Mouse (Mus musculus) lung, embryonic 14.5 days (tissue): Measurements from ENCODE around the gene Brat1. TPM values are rescaled to one million over a fixed set of nuclear protein-coding genes. Genes with fewer than 3 reads are reported as not detected.

Source experiments
- ATAC-seq: fragments of 200-750 bp; cut with Nextera tagmentation; 2 replicates; pipeline ENCODE4 v1.8.0; 2017; ENCODE audit warnings: mild to moderate bottlenecking, moderate TSS enrichment, moderate library complexity; ENCODE audit not compliant: insufficient read depth
- DNase-seq: peaks from one replicate; pipeline ENCODE4 v3.0.0-alpha.2; 2015
- H3K27ac ChIP-seq: fragments of 300-500 bp; sonication (generic); 2 replicates; pipeline ENCODE4 v1.5.1; 2014; ENCODE audit warnings: low read depth, mild to moderate bottlenecking, moderate library complexity
- H3K27me3 ChIP-seq: fragments of 300-500 bp; sonication (generic); 2 replicates; pipeline ENCODE4 v1.6.1; 2014; ENCODE audit warnings: low read length, control low read depth; ENCODE audit not compliant: insufficient read depth
- H3K36me3 ChIP-seq: fragments of 300-500 bp; sonication (generic); 2 replicates; pipeline ENCODE4 v1.6.1; 2014; ENCODE audit warnings: control low read depth; ENCODE audit not compliant: insufficient read depth
- H3K4me1 ChIP-seq: fragments of 300-500 bp; sonication (generic); 2 replicates; pipeline ENCODE4 v1.6.1; 2014; ENCODE audit warnings: antibody characterized with exemption, control low read depth; ENCODE audit not compliant: insufficient read depth
- H3K4me2 ChIP-seq: fragments of 300-500 bp; sonication (generic); 2 replicates; pipeline ENCODE4 v1.6.1; 2014; ENCODE audit warnings: mild to moderate bottlenecking
- H3K4me3 ChIP-seq: fragments of 300-500 bp; sonication (generic); 2 replicates; pipeline ENCODE4 v1.5.1; 2014; ENCODE audit warnings: low read depth, low read length
- H3K9ac ChIP-seq: fragments of 300-500 bp; sonication (generic); 2 replicates; pipeline ENCODE4 v1.6.1; 2014
- H3K9me3 ChIP-seq: fragments of 300-500 bp; sonication (generic); 2 replicates; pipeline ENCODE4 v1.6.1; 2016; ENCODE audit warnings: low read depth, low read length, control low read depth
- CTCF ChIP-seq: IDR thresholded peaks from 2 replicates; pipeline ENCODE4 v1.5.1; 2016; ENCODE audit warnings: antibody characterized with exemption, low read depth
- WGBS: fragments of 180-500 bp; shearing (Covaris S2); extraction: QIAGEN DNeasy Blood & Tissue Kit; methylation state at CpG from one replicate; pipeline ENCODE4 v1.1.7; 2014; 5-methylcytosine and 5-hydroxymethylcytosine counted together
- polyA plus RNA-seq: library from polyadenylated mRNA; unstranded; fragments of >200 nt; fragmentation: Nextera tagmentation; extraction: Ambion mirVana; gene quantifications from 2 replicates; pipeline ENCODE4 v1.2.1, GENCODE M21; 2014

Brat1 gene
- polyA plus RNA-seq, 1 experiment from 2014 or later, result 21.2 TPM

DNA sequence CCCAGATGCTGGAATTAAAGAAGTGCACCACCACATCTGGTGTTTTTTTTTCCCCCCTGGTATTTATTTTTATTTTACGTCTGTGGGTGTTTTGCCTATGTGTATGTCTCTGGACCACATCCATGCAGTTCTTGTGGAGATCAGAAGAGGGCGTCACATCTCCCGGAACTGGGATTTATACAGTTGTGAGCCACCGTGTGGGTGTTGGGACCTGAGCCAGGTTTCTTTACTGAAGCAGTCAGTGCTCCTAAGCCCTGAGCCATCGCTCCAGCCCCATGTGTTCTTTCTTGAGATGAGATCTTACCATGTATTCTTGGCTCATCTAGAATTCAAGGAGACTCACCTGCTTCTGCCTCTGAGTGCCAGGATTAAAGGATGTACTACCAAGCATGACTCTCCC is 6.2 kb downstream of the Brat1 start:
- WGBS, result 74% methylated on average over 5 of the region's 5 CpGs
- DNase-seq (no peak), ATAC-seq (no peak)
- H3K27ac ChIP-seq, result no peak overlapping the region
- no peaks in the 10 kb centered on the region for H3K4me1 ChIP-seq
- no peaks in the 10 kb centered on the region for H3K27me3 ChIP-seq
- H3K9ac ChIP-seq, result no peak overlapping the region
- H3K4me3 ChIP-seq, result no peak overlapping the region
- no peak for TF ChIP-seq CTCF
- H3K9me3 ChIP-seq, result no peaks in the 10 kb centered on the region
- peaks cover 64% of the 10 kb centered on the region for H3K36me3 ChIP-seq
- H3K4me2 ChIP-seq, result no peak overlapping the region

DNA sequence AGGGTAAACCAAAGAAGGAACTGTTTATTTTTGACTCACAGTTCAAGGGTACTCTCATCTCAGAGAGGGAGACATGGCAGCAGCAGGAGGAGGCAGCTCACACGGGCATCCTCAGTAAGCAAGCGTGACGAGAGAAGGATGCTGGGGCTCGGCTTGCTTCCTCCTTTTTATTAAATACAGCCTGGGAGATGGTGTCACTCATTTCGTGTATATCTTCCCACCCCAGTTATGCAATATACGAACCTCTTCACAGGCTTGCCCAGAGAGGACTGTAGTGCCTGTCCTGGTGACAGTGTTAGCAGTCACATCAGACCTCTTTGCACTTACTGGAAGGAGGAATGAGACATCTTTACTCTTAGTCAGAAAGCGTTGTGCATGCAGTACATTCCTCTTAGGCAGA is 16.0 kb downstream of the Brat1 start:
- DNase-seq (no peak), ATAC-seq (no peak)
- no peak overlapping the region for H3K4me3 ChIP-seq
- no peaks in the 10 kb centered on the region for H3K4me1 ChIP-seq
- no peak overlapping the region for H3K9ac ChIP-seq
- H3K4me2 ChIP-seq, result no peak overlapping the region
- H3K27ac ChIP-seq, result no peak overlapping the region
- no peaks in the 10 kb centered on the region for H3K9me3 ChIP-seq
- H3K36me3 ChIP-seq, result peaks cover 39% of the 10 kb centered on the region
- no peaks in the 10 kb centered on the region for H3K27me3 ChIP-seq
- 69% methylated on average over 7 of the region's 7 CpGs for WGBS
- TF ChIP-seq CTCF, result no peak

DNA sequence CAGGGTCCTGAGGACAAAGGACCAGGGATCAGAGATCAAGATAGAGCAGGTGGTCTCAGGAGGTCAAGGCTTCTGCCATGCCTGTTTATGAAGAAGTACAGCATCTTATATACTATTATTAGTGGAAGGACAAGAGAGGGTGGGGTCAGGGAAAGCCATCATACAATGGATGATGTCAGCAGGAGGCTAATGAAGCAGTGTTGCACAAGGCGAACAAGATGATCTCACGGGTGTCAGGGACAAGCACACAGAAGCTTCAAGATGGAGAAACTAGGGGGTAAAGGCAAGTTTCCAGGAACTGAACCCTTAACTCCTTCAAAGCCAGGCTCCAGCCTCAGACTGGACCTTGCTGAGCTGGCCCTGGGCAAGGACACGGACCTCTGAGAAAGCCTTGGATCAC is 17.3 kb downstream of the Brat1 start:
- Histone ChIP-seq H3K9ac (no peak overlapping the region), H3K27me3 (no peaks in the 10 kb centered on the region), H3K4me1 (no peaks in the 10 kb centered on the region), H3K9me3 (no peaks in the 10 kb centered on the region), H3K4me3 (no peak overlapping the region), H3K27ac (no peak overlapping the region), H3K4me2 (no peak overlapping the region), H3K36me3 (peaks cover 25% of the 10 kb centered on the region)
- WGBS, result 72% methylated on average over 3 of the region's 3 CpGs
- DNase-seq (no peak), ATAC-seq (no peak)
- no peak for TF ChIP-seq CTCF

DNA sequence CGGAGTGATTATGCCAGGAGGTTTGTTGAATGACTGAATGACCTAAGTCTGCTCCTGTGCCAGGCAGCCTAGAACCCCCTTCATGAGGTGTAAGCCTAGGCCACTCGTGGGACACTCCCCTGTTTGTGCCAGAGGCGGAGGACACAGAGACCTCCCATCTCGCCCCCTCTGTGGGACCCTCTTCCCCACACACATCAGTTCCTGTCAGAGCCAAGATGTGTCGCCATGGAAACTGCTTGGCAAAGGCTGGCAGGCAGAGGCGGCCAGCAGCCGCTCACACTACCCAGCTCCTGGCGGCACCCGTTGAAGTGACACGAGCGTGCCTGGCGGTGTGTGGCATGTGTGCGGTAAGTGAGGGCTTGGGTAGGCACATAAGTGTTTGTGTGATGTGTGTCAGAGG is 19.0 kb downstream of the Brat1 start, which contains the start of gene Amz1:
Gene Amz1 (plus strand): TSS at position 306 of the 400 bp plus-strand sequence.
- Histone ChIP-seq H3K9me3 (no peaks in the 10 kb centered on the region), H3K4me3 (no peak within 1 kb of the TSS), H3K4me1 (no peaks in the 10 kb centered on the region), H3K9ac (no peak within 1 kb of the TSS), H3K27ac (no peak within 1 kb of the TSS), H3K36me3 (peaks cover 8% of the 10 kb centered on the region), H3K4me2 (no peak within 1 kb of the TSS), H3K27me3 (no peaks in the 10 kb centered on the region)
- DNase-seq, result no peak
- TF ChIP-seq CTCF, result no peak
- ATAC-seq, result 0 out of 2 replicates have a peak, but pooled peaks have one; percentile 5
- 70% methylated on average over 13 of the region's 13 CpGs for WGBS

DNA sequence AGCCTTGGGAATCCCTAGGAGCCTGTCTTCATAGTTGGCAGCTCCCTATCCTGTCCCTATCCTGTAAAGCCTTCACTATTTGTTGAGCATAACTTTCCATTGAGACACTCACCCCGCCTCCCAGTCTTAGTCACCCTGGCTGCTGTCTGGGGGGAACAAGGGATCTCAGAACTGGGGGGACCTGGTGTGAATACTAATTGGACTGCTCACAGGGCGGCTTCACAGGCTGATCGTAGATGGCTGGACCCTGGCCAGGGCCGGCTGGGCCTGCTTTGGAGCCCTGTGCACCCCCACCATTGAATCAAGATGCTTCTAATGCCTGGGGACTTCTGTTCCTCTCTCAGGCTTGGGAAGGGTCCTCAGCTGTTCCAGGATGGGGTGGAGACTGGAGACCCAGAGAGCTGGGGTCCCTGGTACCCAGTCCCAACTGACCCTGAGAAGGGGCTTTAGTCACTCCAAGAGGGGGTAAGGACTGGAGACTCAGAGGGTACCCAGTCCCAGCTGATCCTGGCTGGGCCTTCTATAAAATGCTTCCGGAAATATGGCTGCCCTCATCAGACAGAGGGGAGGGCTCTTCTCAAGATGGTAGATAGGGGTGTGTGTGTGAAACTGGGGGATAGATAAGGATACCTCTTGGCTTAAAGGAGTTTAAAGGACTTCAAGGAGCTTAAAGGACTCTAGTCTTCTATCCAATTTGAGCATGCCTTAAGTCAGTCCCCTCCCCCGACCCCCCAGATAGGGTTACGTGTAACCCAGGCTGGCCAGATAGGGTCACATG is 21.4 kb downstream of the Brat1 start:
- no peak for TF ChIP-seq CTCF
- Histone ChIP-seq H3K27me3 (no peaks in the 10 kb centered on the region), H3K9ac (no peak overlapping the region), H3K4me1 (no peaks in the 10 kb centered on the region), H3K9me3 (no peaks in the 10 kb centered on the region), H3K36me3 (no peaks in the 10 kb centered on the region), H3K27ac (no peak overlapping the region), H3K4me3 (no peak overlapping the region), H3K4me2 (no peak overlapping the region)
- ATAC-seq (no peak), DNase-seq (no peak)
- WGBS, result 75% methylated on average over 7 of the region's 7 CpGs

DNA sequence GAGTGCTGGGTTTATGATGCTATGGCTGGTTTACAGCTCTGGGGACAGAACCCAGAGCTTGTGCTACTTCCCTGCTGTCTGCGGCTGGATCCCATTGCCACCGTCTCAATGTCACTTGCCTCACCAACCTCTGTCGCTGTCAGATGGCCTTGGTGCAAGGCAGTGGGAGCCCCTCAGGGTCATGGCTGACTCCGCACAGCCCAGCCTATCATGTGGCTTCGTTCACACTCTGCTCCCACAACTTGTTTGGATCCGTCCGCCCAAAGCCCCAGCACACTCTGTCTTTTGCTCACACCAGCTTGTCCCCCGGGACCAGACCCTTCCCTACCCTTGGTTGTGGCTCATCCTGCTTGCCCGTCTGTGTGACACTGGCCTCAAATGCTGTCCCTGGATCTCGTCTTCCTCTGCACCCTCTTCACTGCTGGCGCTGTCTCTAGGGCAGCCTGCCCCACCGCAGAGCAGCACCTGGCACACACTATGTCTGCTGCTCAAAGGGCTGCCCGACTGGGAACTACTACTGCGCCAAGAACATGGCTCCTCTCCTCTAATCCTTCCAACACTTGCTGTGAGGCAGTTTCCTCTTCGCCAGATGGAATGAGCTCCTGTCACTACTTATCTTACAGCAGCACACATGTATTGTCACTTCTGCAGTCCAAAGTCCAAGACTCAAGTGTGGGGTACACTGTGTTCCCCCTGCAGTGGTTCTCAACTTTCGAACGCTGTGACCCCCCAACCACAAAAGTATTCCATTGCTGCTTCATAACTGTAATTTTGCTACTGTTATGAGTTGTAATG is 22.3 kb downstream of the Brat1 start:
- no peak overlapping the region for H3K27ac ChIP-seq
- 73% methylated on average over 17 of the region's 17 CpGs for WGBS
- no peak overlapping the region for H3K9ac ChIP-seq
- DNase-seq (no peak), ATAC-seq (no peak)
- no peaks in the 10 kb centered on the region for H3K36me3 ChIP-seq
- no peaks in the 10 kb centered on the region for H3K9me3 ChIP-seq
- no peak overlapping the region for H3K4me3 ChIP-seq
- no peak overlapping the region for H3K4me2 ChIP-seq
- H3K4me1 ChIP-seq, result no peaks in the 10 kb centered on the region
- no peak for TF ChIP-seq CTCF
- H3K27me3 ChIP-seq, result no peaks in the 10 kb centered on the region
